Mouse (Mus musculus): ENCODE measurements around the gene Tmtc3.

DNA sequence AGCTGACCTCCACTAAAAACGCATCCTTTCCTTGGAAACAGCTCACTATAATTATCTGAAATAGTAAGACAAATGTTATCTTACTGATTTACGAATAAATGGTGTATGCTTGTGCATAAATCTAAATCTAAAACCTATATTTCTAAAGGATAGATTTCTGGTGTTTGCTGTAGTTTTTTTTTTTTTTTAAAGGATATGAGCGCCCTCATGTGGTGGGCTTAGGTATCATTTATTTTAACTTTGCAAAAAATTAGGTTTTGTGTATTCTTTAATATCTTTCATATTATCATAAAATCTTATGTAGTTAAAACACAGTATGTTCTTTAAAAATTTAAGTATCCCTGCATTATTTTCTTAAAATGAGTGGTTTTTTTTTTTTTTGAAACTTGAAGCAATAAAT is 12.1 kb downstream of the Tmtc3 start:
- TF ChIP-seq POLR2A (IDR thresholded peaks at IDR 0.05; ENCODE audit: borderline replicate concordance, control insufficient read depth, low read depth, low read length) (no peak), CTCF (IDR thresholded peaks at IDR 0.05; ENCODE audit: control insufficient read depth, insufficient read depth, low read length) (no peak)
